Mouse (Mus musculus) heart, postnatal 25 days (tissue): Measurements from ENCODE around the gene Mrvi1. TPM values are rescaled to one million over a fixed set of nuclear protein-coding genes. Genes with fewer than 3 reads are reported as not detected.

Experiments
- DNase-seq: peaks from one replicate; pipeline ENCODE4 v3.0.0; 2022; ENCODE audit warnings: low spot score
- intact Hi-C: fragments of 180-260 bp; cut with DNase I; formaldehyde crosslinking; loops from one replicate; pipeline ENCODE4 v1.15.1; 2025
- total RNA-seq, 2 experiments: library from RNA; stranded (reverse); gene quantifications; 2 replicates each; pipeline ENCODE4 v1.2.3; 2021

Mrvi1 gene
- 10 to 100 TPM; 10.6 to 16.1 TPM for total RNA-seq

DNA sequence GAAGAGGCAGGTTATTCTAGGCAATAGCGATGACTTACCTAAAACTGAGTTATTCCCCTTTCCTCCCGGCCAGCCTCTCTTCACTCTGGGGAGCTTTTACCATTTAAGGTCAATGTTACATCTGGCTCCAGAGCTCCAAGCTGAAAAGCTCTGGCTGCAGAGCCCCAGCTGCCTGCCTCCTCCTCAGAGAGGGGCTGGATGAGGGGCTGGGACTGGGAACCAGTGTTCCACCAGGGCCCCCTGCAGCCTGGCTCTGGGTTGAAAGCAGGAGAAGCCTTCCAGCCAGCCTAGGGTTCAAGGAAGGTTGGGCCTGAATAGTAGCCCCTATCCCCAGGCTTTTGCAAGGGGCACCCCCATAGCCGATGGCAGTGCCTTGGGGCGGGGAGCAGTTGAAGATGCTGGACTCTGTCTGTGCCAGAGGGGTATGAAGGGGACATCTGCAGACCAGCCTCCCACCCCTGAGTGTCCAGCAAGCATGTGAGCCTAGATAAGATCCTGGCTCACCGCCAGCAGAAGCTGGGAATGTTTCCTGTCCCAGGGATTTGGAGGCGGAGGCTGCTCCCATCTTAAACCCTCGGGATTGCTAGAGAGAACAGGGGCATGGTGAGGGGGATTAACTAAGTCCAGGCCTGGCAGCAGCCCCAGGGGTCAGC lies at the start of gene Mrvi1:
Mrvi1 (minus strand) TSS at position 409 of the 653 bp plus-strand sequence.
- intact Hi-C loops = loop anchor here (5.0 kb wide), 1 partner anchor 40 kb away; no protein-coding TSS in a partner anchor
- peak; percentile 64 for DNase-seq

DNA sequence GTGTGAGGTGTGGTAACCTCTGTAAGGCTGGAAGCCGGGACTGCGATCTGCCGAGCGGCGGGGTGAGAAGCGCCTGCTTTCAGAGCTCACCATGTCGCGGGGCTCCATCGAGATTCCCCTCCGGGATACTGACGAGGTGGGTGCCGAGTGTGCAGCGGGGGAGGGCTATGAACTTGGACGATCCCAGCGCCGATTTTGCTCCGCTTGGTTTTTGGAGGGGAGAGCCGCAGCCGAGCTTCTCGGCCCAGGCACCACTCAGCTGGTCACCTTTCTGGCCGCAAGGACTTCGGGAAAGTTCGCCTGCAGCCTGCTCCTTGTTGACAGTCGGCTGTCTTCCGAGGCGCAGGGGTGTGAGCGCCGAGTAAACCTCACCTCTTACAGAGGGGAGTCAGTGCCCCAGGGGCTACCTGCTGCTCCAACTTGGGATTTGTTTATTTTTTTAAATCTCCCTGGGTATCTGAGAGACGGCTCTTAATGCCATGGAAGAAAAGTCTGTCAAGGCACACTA lies 46.8 kb upstream of the Mrvi1 start:
- intact Hi-C loops = no loop called here
- DNase-seq = no peak

DNA sequence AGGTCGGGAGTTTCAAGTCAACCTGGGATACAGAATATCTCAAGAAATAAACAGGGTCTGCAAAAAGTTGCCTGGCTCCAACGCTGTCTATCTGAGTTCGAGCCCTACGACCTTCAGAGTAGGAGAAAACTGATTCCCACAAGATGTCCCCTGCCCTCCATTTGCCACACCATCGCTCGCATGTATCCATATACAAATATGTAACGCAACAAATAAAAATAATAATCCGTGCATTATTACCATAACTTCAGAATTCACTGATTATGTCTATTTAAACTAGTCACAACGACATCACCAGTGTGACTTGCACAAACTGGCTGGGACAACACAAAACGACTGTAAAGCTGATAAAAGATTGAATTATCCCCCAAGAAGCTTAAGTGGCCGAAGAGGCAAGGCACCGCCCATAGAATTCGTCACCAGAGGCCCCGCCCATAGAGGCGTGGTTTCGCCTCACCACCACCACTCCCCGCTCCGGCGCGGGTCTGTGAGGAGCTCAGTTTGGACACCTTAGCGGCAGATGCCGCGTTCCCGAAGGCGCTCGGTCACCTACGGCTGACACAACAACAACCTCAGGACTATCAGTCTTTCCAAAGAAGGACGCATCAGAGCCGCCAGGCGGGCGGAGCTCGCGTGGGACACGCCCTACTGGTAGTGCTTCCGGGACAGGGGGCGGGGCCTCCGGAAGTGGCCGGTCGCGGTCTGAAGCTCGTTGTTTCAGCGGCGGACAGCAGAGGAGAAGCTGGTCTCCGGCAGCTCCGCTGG lies 46.2 kb upstream of the Mrvi1 start, which contains the start of gene Ctr9:
Ctr9 (plus strand) TSS at position 671 of the 765 bp plus-strand sequence.
- intact Hi-C loops = no loop called here
- peak; percentile 86 for DNase-seq

DNA sequence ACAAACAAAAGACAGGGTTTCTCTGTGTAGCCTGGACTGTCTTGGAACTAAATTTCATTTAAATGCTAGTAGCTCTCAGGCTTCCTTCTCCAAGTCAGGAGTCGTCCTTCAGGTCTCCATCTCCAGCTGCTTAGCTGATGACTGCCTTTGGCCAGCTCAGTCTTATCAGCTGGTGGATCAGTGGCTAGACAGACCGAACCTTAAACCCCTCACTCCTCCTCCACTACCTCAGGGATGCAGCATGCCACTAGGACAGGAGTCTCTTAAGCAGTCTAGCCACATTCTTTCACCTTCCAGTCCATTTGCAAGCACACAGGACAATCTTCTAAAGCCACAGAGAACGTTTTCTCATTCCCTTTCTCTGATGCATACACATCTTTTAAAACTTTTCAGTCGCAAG lies 42.7 kb upstream of the Mrvi1 start:
- intact Hi-C loops = no loop called here
- no peak for DNase-seq

DNA sequence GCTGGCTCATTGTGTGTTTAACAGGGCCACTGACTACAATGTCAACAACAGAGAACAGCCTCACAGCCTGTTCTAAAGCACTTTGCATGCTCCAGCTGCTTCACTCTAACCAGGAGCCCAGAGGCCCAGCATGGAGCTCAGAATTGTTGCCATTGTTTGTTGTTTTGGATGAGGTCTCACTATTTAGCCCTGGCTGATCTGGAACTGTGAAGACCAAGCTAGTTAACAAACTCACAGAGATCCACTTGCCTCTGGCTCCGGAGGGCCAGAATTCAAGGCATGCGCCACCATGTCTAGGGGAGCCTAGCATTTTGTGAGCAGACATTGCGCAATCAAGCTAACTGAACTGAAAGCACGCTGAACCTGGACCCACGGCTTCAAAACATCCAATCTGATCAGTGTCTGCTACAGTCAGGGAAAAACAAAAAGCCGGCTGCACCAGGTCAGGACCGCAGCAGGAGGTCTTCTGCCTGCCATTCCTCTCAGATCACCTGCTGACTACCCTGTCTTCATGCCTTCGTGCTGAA lies 41.9 kb upstream of the Mrvi1 start:
- intact Hi-C loops = no loop called here
- no peak for DNase-seq

DNA sequence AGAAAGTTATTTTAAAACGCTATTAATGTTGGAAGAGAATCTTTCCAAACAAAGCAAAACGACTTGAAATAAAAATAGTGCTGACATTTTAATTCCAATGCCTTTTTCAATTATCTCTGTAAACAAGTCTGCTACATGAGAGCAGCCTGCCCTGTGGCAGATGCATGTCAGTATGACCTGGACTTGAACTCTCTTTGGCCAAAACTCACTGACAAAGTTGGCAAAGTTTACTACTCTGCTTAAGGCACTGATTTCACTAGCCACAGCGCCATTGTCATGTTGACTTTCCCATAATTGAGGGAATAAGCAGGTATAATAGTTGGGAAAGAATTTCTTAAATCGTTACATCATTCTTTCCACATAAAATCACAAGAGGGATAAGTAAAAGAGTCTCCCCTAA lies 38.6 kb upstream of the Mrvi1 start:
- no peak for DNase-seq
- intact Hi-C loops = no loop called here

DNA sequence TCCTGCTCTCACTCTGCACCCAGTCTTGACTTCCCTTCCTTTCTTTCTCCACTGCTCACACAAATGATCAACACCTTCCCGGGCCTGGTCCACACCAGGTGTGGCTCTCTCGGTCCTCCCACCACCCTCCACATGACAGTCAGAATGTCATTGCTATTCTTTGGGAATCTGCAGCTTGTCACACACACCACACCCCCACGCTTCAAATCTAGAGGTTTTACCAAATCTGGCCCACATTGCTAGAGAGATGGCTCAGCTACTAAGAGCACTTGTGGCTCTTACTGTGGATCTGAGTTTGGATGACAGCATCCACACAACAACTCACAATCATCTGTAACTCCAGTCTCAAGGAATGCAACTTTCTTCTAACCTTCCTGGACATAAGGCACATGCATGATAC lies 34.7 kb upstream of the Mrvi1 start:
- intact Hi-C loops = loop anchor here (5.0 kb wide), 1 partner anchor 80 kb away; no protein-coding TSS in a partner anchor
- no peak for DNase-seq

DNA sequence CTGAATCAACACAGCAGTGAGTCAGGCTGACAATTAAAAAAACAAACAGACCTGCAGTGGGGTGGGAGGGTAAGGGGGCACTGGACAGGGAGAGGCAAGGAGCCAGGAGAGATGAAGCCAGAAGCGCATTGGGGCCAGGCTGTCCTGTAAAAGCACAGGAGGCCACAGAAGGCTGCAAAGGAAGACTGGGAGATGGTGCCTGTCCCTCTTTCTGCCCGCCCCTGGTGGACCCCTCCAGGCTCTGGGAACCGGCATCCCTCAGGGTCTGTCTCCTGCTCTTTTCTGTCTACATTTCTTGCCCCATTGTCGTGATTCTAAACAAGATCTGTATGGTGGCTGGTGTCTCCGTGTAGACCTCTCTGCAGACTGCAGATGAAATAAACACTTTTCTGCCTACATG lies 33.5 kb upstream of the Mrvi1 start:
- intact Hi-C loops = loop anchor here (1.0 to 5.0 kb wide), 3 partner anchors 78 to 289 kb away; no protein-coding TSS in a partner anchor
- no peak for DNase-seq

DNA sequence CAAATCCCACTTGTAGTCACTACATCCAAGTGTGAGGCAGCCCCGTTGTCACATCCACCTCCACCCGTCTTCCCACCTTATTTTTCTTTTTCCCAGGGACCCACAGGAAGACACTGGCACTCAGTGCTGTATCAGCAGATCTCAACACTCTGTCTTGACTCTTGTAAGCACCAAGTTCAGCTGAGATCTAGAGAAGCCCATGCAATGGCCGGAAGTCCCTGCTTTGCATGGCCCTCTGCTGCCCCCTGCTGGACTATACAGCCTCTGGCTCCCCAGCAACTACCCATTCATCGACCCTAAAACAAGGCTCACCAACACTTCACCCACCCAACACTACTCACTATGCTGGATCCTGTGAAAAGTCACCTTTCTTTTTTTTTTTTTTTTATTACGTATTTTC lies 32.6 kb upstream of the Mrvi1 start:
- intact Hi-C loops = loop anchor here (1.0 to 5.0 kb wide), 3 partner anchors 78 to 288 kb away; no protein-coding TSS in a partner anchor
- DNase-seq = peak; percentile 61

DNA sequence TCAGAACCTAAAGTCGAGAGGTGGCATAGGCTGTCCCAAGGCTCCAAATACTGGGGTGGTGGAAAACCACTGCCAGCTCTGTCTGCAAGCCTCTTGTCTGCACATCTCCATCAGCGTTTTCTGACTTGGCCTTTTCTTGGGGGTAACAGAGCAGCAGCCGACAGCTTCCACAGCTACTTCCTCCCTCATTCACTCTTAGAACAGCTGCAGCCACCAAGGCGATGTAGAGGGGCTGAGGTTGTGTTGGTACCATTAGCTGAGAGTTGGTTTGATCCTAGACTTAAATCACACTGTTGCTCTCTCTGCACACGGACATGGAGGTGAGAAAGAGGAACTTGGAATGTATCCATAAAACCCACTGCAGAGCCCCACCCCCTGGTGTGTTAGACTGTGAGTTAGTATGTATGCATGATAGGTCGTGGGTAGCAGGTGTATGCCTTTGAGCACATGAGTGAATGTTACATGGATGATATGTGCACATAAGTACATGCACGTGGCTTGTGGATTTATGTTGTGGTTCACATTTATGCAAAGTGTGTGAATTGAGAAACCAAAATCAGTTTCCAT lies 31.9 kb upstream of the Mrvi1 start:
- intact Hi-C loops = loop anchor here (2.0 kb wide), 1 partner anchor 287 kb away; no protein-coding TSS in a partner anchor
- DNase-seq = no peak

DNA sequence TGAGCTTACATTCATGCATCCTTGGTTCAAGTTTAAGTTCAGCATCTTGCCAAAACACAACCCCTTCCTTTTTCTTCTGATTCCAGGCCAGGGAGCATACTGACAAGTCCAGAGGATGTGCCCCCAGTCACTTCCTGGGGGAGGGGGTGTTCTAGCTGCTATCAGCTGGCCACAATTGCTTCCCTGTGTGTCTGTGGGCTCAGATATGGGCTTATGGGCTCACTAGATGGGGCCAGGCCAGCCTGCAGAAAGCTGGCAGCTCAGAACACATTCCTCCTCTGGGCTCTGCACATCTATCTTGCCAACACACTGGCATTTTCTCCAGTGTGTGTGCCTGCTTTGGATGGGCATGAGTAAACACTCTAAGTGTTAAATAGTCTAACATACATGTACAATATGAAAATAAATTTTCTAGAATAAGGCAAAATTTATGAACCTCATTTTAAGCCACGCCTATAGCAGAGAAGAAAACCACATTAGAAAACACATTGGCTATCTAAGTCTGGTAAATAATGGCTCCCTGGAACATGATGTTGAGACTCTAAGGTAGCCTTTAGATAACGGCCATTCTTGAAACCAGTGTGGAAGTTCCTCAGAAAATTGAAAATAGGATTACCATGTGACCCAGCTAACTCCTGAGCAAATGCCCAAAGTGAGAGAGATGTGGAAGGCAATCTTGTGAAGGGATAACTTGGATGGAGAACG lies 22.0 kb upstream of the Mrvi1 start:
- intact Hi-C loops = no loop called here
- no peak for DNase-seq

DNA sequence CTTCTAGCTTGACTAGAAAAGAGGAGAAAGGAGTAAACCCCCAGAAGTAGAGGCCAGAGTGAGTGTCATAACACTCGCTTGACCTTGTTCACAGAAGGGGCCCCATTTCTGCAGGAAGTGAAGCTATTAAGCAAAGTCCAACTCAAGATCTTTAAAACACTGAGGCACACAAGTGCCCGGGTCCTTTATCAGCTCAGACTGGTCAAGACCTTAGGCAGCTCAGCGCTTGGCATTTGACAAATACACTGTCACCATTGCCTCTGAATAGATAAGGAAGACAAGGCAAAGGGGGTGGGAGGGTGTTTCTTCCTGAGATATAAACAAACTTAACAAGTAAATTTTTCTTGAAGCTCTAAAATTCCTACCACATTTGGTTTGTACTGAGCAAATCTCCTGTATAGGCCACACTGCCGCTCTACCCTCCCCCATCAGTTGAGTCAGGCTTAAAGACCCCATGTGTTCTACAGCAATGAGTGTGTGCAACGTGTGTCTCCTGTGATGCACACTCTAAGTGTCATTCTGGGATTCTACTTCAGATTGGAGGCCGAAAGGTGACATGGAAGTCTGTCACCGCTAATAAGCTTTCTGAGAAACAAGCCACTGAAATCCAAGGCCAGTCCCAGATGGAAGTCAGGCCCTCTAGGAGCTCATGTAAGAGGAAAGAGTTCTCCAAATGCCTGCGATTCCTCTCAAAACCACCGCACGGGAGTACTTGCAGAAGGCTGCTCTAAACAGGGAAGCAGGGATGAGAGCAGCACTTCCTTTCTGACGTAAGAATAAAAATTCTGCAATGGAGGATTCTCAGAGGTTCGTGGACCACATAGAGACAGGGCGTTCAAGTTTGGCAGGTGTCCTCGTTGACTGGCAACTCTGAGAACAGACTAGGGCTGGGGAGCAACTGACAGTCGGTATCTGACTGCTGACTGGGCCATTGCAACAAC lies 16.9 kb upstream of the Mrvi1 start:
- intact Hi-C loops = no loop called here
- DNase-seq = no peak

DNA sequence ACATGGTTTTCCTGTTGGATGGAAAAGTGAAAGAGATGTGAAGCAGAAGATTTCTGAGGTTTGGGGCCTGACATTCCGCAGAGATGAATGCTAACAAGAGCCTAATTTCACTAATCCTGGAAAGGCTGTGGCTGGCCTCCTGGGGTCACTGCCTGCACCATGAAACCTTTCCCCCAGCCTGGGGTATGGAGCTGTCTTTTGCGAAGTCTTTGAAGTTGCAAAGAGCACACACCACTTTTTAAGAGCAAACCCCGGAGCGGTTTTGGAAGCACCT lies 8.9 kb upstream of the Mrvi1 start:
- no peak for DNase-seq
- intact Hi-C loops = no loop called here

DNA sequence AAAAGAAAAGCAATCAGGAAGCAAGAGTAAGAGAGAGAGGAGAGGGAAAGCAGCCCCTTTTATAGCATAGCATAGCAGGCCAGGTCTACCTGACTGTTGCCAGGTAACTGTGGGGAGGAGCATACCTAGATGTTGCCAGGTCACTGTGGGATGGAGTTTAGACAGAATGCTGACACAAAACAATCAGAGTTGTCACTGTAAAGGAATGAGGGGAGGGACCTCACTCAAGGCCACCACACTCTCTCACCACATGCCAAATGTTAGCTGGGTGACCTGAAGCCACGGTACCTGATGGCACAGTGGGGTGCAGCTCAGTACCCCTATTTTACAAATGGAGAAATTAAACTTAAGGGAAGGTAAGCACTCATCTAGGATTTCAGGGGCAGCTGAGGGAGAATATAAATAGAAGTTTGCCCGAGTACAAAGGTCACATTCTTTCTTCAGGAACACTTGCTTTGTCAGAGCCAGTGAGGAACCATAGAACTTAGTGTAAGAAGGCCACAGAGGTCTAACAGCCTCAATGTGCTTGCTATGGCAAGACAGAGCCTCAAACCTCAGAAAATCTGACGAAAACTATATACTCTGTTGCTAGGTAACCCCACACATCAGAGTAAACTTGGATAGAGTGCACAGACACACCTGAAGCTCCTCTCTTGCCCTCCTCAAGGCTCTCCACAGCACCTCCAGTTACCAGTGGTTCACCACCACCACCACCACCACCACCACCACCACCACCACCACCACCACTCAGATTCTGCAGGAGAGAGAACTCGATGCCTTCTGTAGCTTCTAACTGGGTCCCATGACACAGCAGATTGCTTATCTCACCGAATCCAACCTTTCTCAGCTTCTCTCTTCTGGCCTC lies 8.3 kb upstream of the Mrvi1 start:
- intact Hi-C loops = no loop called here
- DNase-seq = no peak

DNA sequence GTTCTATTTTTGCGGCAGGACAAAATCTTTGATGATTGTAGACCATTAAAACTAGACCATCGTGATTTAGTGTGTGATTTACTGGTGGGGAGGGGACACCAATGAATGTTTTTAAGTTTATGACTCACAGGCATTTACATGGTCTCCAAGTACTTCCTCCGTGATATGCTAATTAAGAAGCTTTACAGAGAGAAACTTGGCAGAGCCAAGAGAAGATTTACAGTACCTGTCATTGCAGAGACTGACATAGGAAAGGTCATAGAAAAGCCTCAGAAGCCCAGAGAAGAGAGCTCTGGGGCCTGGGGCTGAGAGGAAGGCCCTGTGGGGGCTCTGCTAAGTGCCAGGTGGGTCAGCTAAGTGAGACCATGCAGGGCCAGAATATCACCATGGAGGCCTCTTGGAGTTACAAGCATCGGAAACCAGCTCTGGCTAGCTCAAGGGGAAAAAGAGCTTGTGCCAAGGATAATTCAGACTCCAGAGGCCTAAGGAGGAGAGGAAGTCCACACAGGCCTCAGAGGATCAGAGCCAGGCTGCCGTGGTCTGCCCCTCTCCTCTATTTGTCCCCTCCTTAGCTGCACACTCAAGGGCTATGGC lies 7.1 kb upstream of the Mrvi1 start:
- intact Hi-C loops = no loop called here
- no peak for DNase-seq

DNA sequence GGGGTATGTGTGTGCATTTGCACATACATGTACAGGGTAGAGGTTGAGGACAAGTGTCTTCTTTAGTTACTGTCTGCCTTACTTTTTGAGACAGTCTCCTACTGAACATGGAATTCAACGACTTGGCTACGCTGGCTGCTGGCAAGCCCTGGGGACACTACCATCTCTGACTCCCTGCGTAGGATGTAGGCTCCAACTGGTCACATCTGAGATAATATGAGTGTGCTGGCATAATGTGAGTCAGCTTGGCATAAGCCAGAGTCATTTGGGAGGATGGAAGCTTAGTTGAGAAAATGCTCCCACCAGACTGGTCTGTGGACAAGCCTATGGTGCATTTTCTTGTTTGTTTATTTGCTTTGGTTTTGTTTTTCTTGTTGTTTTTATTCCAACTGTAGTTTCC lies 5.8 kb upstream of the Mrvi1 start:
- intact Hi-C loops = no loop called here
- DNase-seq = no peak

DNA sequence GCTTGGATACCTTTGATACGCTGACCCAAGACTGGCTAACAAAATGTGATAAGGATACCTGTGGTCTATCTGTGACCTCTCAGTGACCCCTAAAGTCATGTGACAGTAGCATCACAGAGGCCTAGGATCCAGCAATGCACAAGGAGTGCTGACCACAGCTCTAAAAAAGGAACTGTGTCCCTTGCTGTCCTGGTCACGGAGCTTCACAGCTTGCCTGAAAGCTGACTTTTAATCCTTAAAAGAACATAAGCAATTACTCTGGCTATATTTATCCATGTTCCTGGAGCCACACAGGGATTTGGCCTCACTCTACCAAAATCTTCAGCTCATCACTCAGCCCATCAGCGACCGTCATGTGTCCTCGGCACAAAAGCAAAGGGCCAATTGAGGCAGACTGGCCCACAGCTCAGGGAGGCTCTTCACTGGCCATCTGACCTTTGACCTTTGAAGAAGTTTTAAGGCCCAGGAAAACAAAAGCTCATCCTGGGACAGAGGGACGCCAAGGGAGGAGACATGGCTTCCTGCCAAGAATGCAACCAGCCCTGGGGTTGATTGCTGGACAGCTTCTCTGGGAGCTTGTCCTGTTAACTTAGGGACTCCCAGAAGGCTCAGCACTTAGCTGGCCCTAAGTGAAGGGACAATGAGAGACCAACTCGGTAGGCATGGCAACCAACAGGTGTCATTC lies 3.5 kb upstream of the Mrvi1 start:
- intact Hi-C loops = no loop called here
- no peak for DNase-seq
